Mouse (Mus musculus) heart, postnatal 0 days (tissue): Measurements from ENCODE around the gene Gm49325.

Experiments
- CTCF ChIP-seq: IDR thresholded peaks from 2 replicates; pipeline ENCODE4 v1.5.1; 2016; ENCODE audit warnings: antibody characterized with exemption, control low read depth, low read depth
- EP300 ChIP-seq: IDR thresholded peaks from 2 replicates; pipeline ENCODE4 v1.6.1; 2016; ENCODE audit warnings: antibody characterized with exemption, low read depth

GRCm38 (mm10) chr10:77638956-77639355, 33.0 kb downstream of the Gm49325 start:
- no peak for TF ChIP-seq EP300
- TF ChIP-seq CTCF = no peak
